Mouse (Mus musculus) heart, adult 11 months (tissue): ENCODE results near the gene Zfp113.

Experiments used
- DNase-seq: peaks from one replicate; pipeline ENCODE4 v3.0.0; 2022

Zfp113 gene

DNA sequence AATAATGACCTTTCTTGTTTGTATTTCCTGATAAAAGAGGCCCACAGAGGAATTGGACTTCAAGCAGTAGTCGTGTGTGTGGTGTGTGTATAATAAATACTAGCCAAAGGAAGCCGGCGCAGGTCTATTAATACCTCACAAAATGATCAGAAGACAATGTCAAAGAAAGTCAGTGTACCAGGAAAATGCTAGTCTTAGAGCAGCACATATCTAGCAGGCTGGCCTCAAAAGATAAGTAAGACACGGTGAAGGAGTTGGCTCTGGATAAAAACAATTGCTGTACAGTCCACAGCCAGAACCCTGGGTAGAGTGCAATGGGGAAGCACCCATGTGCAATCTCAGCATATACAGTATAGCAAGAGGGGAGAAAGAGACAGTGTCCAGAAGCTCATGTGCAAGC is 18.3 kb downstream of the Zfp113 start:
- DNase-seq = no peak

DNA sequence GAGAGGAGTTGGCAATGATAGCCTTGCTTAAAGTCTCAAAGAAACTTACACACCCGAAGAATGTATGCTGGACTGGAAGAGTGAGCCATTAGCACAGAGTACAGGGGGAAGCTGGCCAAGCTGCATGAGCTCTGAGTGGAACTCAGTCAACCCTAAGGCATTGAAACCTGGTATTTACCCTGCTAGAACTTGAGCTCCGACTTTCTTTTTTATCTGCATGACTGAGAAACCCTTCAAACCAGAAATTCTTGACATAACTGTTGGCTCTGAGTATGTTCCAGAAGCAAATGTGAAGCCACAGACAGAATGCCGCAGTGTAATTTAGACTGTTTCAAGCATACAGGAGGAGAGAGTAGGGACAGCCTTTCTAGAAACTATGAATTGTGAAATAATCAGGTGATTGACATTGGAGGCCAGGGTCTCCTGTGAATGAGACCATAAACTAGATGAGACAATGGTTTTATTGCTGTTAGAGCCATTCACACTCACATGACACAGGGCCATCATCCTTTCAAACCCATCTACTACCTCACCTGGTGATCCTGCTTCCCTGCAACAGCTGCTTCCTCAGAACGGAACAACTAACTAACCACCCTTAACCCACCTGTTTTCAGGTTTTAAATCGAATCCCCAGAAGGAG is 23.0 kb downstream of the Zfp113 start:
- no peak for DNase-seq

DNA sequence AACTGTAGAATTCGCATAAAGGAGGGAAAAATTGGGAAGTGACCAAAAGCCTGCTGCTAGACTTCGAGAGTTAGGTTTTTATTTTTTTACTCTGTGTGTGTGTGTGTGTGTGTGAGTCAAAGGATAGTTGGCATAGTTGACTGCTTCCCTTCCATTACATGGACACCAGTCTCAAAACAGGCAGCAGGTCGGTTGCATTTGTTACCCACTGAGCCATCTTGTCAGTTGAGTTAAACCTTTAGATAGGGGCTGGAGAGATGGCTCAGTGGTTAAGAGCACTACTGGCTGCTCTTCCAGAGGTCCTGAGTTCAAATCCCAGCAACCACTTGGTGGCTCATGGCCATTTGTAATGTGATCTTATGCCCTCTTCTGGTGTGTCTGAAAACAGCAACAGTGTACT is 37.5 kb downstream of the Zfp113 start:
- DNase-seq = no peak

DNA sequence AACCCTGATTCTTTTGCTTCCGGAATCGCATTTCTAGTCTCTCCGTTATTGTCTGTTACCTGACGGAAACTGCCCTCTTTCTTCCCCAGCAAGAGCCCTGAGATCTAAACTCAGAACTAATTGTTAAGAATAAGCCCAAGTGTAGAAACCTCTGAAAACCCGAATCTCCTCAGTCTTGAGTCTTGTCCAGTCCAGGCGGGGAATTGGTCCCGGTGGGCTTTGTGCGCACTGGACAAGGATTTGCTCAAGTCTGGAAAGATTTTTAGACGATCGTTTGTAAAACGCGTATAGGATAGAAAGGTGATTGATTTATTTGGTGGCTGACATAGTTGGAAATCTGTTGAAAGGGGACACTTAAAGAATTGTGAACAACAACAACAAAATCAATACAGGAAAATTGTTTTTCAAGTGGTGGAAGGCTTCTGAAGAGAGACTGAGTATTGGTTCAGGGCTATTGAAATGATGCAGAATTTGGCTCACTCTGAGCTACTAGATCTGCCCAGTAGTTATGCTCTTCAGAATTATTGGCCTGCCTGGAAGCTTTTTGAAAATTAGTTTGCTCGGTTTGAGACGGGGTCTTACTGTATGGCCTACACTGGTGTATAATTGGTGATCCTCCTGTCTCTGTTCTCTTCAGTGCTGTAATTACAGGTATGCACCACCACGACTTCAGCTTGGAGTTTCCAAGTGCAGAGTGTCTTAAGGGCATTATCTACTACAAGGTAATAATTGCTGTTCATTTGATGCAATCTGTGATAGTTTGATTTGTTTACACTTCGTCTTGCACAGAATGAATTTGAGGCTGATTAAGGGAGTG is 38.1 kb downstream of the Zfp113 start:
- no peak for DNase-seq

DNA sequence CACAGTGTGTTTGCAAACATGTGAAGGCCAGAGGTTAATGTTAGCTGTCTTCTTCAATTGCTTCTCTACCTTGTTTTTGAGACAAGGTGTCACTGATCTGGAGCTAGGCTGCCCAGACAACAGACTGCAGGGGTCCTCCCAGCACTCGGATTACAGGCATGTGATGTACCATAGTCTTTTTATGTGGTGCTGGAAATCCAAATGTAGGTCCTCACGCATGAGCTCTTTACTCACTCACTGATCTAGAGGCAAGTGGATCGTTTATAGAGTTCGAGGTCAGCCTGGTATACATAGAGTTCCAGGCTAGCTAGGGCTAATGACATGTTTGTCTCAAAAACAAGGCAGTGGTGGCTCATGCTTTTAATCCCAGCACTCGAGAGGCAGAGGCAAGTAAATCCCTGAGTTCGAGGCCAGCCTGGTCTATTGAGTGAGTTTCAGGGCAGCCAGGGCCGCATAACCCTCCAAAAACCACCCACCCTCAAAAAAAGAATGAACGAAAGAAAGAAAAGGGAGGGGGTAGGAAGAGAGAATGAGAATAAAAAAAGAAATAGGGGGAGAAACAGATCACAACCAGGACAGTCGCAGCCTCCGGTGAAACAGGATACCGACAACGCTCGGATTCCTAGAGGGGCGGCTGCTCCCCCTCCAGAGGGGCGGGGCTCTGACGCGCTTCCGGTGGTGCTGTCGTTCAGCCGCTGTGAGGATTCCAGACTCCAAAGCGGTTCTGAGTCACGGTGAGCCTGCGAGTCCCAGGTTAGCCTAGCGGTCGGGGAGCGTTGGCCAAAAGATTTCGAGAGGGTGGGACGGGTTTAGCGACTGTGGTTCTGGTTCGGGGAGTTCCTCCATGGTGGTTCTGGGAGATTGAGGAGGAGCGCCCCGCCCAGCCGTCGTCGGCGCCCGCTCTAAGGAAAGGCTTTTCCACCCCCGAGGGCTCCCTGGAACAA is 39.0 kb downstream of the Zfp113 start, which contains the start of gene Zscan21:
Zscan21 (plus strand) TSS at position 649 of the 944 bp plus-strand sequence.
- DNase-seq = peak; percentile 99

DNA sequence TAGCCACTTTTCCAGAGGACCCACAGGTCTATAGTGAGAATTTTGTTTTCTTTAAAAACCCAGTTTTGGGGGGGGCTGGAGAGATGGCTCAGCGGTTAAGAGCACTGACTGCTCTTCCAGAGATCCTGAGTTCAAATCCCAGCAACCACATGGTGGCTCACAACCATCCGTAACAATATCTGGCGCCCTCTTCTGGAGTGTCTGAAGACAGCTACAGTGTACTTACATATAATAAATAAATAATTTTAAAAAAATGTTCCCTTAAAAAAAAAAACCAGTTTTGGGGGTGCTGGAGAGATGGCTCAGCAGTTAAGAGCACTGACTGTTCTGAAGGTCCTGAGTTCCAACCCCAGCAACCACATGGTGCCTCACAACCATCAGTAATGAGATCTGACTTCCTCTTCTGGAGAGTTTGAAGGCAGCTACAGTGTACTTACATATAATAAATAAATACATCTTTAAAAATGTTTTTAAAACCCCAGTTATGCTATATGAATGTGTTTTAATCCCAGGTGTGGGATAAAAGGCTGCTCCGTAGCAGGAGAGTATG is 45.6 kb downstream of the Zfp113 start:
- peak; percentile 23 for DNase-seq

DNA sequence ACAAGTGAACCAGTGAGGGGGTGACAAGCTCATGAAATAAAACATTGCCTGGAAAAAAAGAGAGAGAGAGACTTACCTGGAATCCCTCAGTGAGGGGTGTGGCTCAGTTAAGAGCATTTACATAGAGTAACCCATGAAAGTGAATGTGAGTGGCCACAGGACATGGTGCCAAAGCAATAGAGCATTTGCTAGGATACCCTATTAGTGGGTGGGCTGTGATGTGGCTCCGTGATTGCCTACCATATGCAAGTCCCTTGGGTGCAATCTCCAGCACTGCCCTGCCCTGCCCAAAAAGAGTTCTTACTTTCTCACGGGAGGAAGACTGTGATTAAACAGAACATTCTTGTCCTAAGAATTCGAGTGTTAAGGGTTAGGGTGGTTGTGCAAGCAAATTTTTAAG is 48.4 kb downstream of the Zfp113 start:
- DNase-seq = peak; percentile 61

DNA sequence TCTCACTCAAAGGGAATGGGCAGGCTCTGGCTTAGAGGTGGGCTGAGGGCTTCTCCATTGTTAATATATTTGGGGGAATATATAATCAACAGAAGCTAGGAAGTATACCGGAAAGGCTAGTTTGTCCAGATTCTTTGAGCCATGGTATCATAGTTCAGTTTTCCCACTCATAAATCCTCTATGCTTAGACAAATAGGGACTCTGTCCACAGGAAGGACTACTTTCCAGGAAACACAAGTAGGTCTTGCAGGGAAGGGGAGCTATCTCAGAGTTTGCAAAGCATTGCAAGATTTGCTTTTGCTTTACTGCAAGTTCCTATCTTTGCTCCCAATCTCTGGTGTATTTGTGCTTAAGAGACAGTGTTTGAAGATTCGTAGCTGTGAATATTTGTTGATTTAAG is 50.6 kb downstream of the Zfp113 start:
- peak; percentile 13 for DNase-seq

DNA sequence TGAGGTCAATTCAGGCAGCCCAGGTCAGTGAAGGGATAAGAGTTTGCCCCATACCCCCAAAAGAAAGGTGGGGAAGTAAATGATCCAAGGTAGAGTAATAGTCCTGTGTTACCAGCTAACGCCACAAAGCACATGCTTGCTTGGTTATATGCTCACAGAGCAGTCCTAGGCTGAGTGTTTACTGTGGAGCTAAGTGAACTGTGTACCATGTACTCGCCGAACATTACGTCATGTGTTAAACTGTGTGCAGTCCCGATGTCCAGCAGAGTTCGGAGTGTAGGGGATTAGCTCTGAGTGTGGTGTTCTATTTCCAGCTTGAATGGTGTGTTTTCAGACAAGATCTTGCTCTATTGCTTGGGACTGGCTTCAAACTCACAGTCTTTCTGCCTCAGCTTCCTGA is 61.1 kb downstream of the Zfp113 start:
- peak; percentile 45 for DNase-seq

DNA sequence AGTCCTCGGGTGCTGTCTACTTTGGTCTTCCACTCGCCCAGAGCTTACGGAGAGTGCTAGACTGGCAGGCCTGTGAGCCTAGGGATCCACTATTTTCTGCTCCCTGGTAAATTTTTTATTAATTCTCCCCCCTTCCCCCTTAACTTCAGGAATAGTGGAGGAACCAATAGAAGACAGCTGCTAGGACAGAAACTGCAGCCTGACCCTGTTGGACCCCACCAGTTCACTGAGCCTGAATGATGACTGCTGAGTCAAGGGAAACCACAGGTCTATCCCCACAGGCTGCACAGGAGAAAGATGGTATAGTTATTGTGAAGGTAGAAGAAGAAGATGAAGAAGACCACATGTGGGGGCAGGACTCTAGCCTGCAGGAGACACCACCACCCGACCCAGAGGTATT is 62.8 kb downstream of the Zfp113 start:
- DNase-seq = peak; percentile 52

DNA sequence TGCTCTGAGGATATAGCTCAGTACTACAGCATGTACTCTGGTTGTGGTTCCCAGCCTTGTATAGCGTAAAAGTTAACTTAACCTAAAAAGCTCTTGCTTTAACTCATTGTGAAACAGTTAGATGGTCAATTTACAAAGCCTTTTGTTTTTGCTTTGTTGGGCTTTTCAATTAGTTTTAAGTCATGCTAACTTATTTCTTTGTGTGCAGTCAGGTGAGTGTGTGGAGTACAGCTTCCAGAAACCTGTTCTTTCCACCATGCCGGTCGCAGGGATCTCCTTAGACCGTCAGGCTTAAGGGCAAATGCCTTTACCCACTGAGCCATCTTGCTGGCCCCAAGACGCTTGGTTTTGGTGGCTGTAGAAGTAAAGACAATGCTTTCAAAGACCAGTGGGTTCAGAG is 64.8 kb downstream of the Zfp113 start:
- DNase-seq = peak; percentile 28

DNA sequence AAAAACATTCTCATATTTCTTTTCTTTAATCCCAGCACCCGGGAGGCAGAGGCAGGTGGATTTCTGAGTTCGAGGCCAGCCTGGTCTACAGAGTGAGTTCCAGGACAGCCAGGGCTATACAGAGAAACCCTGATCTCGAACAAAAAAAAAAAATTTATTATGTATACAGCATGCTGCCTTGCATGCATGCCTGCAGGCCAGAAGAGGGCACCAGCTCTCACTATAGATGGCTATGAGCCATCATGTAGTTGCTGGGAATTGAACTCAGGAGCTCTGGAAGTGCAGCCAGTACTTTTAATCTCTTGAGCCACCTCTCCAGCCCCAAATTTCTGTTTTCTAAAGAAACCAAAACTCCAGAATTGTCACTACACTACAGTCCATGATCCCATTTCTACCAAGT is 65.3 kb downstream of the Zfp113 start:
- DNase-seq = peak; percentile 48
